Mouse (Mus musculus) heart, postnatal 0 days (tissue): ENCODE data around the gene Ctdspl.

ENCODE experiments used
- CTCF ChIP-seq: IDR thresholded peaks from 2 replicates; pipeline ENCODE4 v1.5.1; 2016; ENCODE audit warnings: antibody characterized with exemption, control low read depth, low read depth
- EP300 ChIP-seq: IDR thresholded peaks from 2 replicates; pipeline ENCODE4 v1.6.1; 2016; ENCODE audit warnings: antibody characterized with exemption, low read depth

DNA sequence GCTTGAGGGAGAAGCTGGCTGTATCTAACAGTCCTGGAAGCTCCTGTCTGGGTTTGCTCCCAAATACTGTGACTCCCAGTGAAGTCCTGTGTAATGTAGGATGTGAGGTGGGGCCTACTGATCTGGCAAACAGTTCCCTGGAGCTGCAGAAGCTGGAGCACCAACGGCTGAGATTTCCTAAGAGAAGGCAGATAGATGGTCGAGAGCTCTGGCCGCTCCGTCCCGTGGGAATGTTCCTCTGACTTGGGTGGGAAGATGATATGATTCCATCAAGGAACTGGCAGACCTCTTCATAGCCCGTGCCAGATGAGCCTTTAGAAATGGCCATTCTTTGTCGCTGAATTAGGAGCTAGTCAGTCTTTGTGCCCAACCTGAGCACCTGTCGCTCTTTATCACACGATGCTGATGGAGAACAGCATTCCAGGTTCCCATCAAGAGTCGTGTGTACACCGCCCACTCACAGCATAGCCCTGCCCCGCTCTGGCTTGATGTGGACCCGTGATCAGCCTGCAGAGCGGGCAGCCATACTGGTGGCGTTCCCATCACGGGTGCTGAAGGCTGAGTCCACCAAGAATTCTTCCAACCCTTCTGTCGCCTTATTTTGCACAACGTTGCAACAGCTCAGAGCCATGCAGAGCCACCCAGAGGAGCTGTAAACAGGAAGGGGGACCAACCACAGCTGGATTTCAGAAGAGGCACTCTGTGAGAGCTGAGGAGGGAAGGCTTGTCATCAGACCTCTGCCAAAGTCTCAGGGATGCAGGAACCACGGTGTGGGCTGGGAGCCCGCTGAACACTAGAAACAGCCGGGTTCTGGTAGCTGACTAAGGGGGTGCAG lies 65.7 kb downstream of the Ctdspl start:
- TF ChIP-seq CTCF (no peak), EP300 (no peak)
